Mouse (Mus musculus) small intestine, adult 2 months (tissue): ENCODE data around the gene Rabgef1.

Source experiments
- CTCF ChIP-seq: fragments of 200-500 bp; IDR thresholded peaks from 2 replicates; pipeline ENCODE4 v1.5.1; 2012; ENCODE audit warnings: low read depth, mild to moderate bottlenecking, control low read depth, inconsistent platforms, low read length, moderate library complexity, mixed read lengths; ENCODE audit not compliant: insufficient replicate concordance, insufficient read length; ENCODE audit errors: extremely low read depth
- POLR2A ChIP-seq: fragments of 200-500 bp; IDR thresholded peaks from 2 replicates; pipeline ENCODE4 v1.6.1; 2012; ENCODE audit warnings: low read depth, mild to moderate bottlenecking, control low read depth, inconsistent platforms, low read length, moderate library complexity

DNA sequence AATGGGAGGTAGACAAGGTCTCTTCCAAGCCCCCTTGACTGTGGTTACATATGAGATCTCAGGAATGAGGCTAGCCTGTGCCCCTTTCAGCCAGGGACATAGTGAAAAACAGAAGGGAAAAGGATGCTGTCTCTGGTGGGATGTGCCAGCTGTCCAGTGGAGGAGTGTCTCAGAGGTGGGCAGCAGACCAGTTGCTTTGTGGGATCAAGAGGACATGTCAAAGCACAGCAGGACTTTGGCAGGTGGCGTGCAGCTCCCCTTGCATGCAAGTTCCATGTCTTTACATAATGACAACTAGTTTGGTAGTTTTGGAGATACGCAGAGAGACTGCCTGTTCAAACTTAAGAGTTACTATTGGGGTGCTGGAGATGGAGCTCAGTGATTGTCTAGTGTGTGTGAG lies 68.3 kb downstream of the Rabgef1 start:
- TF ChIP-seq POLR2A, result no peak
- no peak for TF ChIP-seq CTCF
